Mouse (Mus musculus) lung, adult 18-20 months (tissue): ENCODE measurements around the gene Abcc5.

ENCODE experiments used
- DNase-seq, 2 experiments: peaks; one replicate each; pipeline ENCODE4 v3.0.0; 2022; ENCODE audit warnings: mixed read lengths in 2 of 2

The Abcc5 gene

GRCm38 (mm10) chr16:20357837-20358236 is 68.4 kb downstream of the Abcc5 start:
- peak; percentile 24 to 38 for DNase-seq

GRCm38 (mm10) chr16:20354762-20355161 is 71.4 kb downstream of the Abcc5 start:
- DNase-seq: no peak

DNA sequence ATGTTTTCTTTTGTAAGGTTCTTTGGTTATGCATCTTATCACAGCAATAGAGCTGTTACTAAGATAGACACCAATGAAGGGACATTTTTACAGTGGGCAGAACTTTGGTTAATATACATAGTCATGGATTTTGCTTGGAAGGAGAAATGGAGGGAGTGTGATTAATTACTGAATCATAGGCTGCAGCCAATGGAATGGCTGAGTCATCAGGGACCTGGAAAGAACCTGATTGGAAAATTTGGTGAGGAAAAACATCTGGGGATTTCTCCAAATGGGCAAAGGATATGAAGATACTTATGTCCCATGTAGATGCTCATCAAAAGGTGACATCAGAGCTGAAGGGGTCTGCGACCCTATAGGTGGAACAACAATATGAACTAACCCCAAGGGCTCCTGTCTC is 72.2 kb downstream of the Abcc5 start:
- DNase-seq: no peak

GRCm38 (mm10) chr16:20345464-20345863 is 80.7 kb downstream of the Abcc5 start:
- no peak for DNase-seq

GRCm38 (mm10) chr16:20338616-20339015 is 87.6 kb downstream of the Abcc5 start:
- DNase-seq: no peak

- DNase-seq: no peak
Observed at GRCm38 (mm10) chr16:20334918-20335317, 91.3 kb downstream of the Abcc5 start.

DNA sequence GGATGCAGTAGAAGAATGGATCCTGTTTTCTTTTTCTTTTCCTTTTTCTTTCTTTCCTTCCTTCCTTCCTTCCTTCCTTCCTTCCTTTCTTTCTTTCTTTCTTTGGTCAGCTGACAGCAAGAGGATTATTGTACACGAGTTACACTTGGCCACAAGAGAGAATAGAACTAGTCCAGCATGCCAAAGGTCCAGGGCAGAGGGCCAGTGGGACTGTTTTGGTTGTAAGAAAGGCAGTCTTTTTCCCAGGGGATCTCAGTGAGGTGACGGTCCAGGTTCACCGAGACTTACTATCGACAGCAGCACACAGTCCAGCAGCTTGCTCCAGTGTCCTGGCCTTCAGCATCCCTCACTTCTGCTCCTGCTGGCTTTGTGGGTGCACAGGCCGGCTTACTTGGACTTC is 97.9 kb downstream of the Abcc5 start:
- DNase-seq: no peak

DNA sequence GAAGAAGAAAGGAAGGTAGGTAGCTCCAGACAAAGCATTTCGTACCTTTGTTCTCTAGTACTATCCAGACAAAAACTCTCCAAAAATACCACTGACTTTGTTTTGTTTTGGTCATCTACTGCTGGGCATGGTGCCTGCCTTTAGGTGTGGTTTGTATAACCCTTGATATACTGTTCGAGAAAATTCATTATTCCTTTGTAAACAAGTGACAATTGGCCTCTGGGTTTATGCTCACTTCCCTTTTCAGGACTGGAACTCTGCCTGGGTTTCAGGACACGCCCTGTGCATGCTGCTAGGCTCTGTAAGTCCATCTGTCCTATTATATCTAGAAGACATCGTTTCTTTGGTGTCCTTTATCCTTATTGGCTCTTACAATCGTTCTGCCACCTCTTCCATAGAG is 100.9 kb downstream of the Abcc5 start, which contains the start of gene Cyp2ab1:
Gene Cyp2ab1, minus strand, starts transcription at position 119 of the 400 bp plus-strand sequence.
- DNase-seq: peak; percentile 34 to 63

- DNase-seq: peak; percentile 45 to 51
Observed at GRCm38 (mm10) chr16:20323907-20324306, 102.3 kb downstream of the Abcc5 start.

- no peak for DNase-seq
Observed at GRCm38 (mm10) chr16:20322274-20322673, 103.9 kb downstream of the Abcc5 start.

DNA sequence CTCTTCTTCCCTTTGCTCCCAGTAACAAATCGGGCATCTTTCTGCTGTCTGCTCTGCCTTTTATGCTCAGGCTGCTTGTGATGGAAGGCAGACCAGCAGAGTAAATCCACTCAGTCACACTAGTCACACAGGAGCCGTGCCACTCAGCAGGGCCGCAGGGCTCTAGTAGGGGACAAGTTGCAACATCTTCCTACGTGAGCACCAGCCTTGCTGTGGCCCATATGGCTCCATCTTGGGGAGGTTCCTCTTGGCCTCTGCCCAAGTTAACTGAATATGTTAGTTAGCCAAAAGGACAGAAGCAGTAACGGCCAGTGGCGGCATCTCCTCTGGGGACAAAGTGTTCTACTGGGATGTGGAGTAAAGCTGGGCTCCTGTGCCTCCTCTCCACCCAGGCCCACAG is 109.4 kb downstream of the Abcc5 start:
- DNase-seq: peak; percentile 15 to 23

- no peak for DNase-seq
Observed at GRCm38 (mm10) chr16:20315266-20315665, 110.9 kb downstream of the Abcc5 start.

DNA sequence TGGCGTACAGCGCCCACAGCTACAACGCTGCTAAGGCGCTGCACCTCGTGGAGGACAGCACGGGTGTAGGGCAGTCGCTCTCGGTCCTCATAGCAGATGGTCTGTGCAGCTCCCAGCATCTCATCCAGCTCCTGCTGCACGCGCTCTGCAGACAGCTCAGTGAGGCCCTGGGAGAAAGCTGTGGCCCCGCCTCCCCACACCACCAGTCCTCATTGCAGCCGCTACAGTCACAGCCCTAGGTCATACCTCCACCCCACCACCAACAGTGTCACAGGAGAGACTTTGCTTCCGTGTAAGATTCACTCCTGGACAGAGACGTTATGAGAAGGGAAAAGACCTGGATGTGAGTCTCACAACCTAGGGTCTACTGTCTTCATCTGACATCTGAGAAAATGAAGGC is 113.9 kb downstream of the Abcc5 start:
- no peak for DNase-seq

DNA sequence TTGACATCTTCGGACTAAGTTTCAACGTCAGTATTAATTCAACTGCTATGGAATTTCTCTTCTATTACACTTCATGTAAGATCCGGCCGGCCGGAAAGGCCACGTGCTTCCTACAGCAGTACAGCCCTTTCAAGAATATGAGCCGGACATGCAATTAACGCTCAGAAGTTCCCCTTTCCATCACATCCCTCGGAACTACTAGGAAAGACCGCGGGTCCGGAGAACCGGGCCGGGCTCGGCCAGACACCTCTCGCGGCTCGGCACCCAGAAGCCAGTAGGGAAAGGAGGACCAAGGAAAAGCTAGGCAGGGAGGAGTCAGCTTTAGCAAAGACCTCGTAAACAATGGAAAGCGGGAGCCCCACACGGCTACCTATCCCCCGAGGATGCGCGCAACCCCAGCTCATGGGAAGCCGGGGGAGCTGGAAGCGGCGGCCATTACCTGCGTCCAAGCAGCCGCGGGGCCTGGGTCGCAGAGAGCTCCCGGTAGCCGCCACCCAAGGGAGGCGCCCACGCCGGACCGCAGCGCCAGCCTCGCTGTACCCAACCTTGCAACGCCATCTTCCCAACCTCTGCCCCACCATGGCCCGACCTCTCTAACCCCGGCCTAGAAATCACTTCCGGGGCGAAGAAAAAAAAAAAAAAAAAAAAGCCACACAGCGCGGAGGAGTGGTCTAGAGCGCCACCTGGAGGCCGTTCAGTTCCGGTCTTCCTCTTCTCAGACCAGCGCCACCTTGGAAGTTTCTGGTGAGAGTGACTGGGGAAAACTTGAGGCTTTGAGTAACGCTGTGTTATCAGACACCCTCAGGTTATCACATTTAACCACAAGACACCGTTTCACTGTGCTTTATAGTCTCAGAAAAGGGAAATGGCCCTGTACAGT is 124.2 kb downstream of the Abcc5 start, which contains the start of gene Parl:
Gene Parl, minus strand, starts transcription at position 618 of the 880 bp plus-strand sequence.
- DNase-seq: peak; percentile 76 to 82

GRCm38 (mm10) chr16:20300076-20300475 is 126.1 kb downstream of the Abcc5 start:
- no peak for DNase-seq
